Mouse (Mus musculus) heart, embryonic 16.5 days (tissue): ENCODE results near the gene Atg101. TPM values are rescaled to one million over a fixed set of nuclear protein-coding genes. Genes with fewer than 3 reads are reported as not detected.
"Not testable (repeated sequence)": the region's sequence is repeated elsewhere in the genome, so short reads cannot be mapped to it uniquely, and the experiment has no call there.

Experiments
- ATAC-seq: fragments of 200-750 bp; cut with Nextera tagmentation; replicated peaks from 2 replicates; pipeline ENCODE4 v1.8.0; 2017; ENCODE audit warnings: moderate number of reproducible peaks; ENCODE audit not compliant: insufficient read depth, low FRiP score; ENCODE audit errors: extremely low read depth
- H3K27ac ChIP-seq: fragments of 300-500 bp; sonication (generic); 2 replicates; pipeline ENCODE4 v1.5.1; 2014; ENCODE audit warnings: mild to moderate bottlenecking, low read length, control low read depth, moderate library complexity
- H3K27me3 ChIP-seq: fragments of 300-500 bp; sonication (generic); 2 replicates; pipeline ENCODE4 v1.6.1; 2014; ENCODE audit warnings: low read length, mixed read lengths; ENCODE audit not compliant: control insufficient read depth, insufficient read depth
- H3K36me3 ChIP-seq: fragments of 300-500 bp; sonication (generic); 2 replicates; pipeline ENCODE4 v1.6.1; 2014; ENCODE audit not compliant: control insufficient read depth, insufficient read depth
- H3K4me1 ChIP-seq: fragments of 300-500 bp; sonication (generic); 2 replicates; pipeline ENCODE4 v1.6.1; 2014; ENCODE audit warnings: low read length, mixed read lengths; ENCODE audit not compliant: control insufficient read depth, insufficient read depth
- H3K4me2 ChIP-seq: fragments of 300-500 bp; sonication (generic); 2 replicates; pipeline ENCODE4 v1.6.1; 2014; ENCODE audit warnings: low read depth, mild to moderate bottlenecking, control low read depth, low read length
- H3K4me3 ChIP-seq: fragments of 300-500 bp; sonication (generic); 2 replicates; pipeline ENCODE4 v1.5.1; 2014; ENCODE audit warnings: mild to moderate bottlenecking, control low read depth, low read length
- H3K9ac ChIP-seq: fragments of 300-500 bp; sonication (generic); 2 replicates; pipeline ENCODE4 v1.6.1; 2014; ENCODE audit warnings: low read length, control low read depth
- H3K9me3 ChIP-seq: fragments of 300-500 bp; sonication (generic); replicated peaks from 2 replicates; pipeline ENCODE4 v1.6.1; 2016; ENCODE audit warnings: low read length; ENCODE audit not compliant: control insufficient read depth
- WGBS: fragments of 180-500 bp; shearing (Covaris S2); extraction: QIAGEN DNeasy Blood & Tissue Kit; methylation state at CpG from one replicate; pipeline ENCODE4 v1.1.7; 2014; 5-methylcytosine and 5-hydroxymethylcytosine counted together
- polyA plus RNA-seq: library from polyadenylated mRNA; unstranded; fragments of >200 nt; fragmentation: Nextera tagmentation; extraction: Ambion mirVana; gene quantifications from 2 replicates; pipeline ENCODE4 v1.2.1, GENCODE M21; 2015

Atg101 gene
- polyA plus RNA-seq, 1 experiment from 2014 or later, result 68.9 TPM

- H3K36me3 ChIP-seq, result no peaks in the 10 kb centered on the region
- WGBS, result 31% methylated on average over 5 of the region's 5 CpGs
Measured at GRCm38 (mm10) chr15:101321126-101321525, 37.1 kb downstream of the Atg101 start.

GRCm38 (mm10) chr15:101322106-101322505, 38.0 kb downstream of the Atg101 start:
- Histone ChIP-seq H3K27ac (no peak overlapping the region), H3K4me1 (peaks cover 28% of the 10 kb centered on the region), H3K36me3 (no peaks in the 10 kb centered on the region), H3K4me2 (no peak overlapping the region), H3K9me3 (peaks cover 2% of the 10 kb centered on the region; the same call in 1 of the 2 replicates), H3K4me3 (no peak overlapping the region), H3K9ac (no peak overlapping the region), H3K27me3 (no peaks in the 10 kb centered on the region)
- ATAC-seq, result no peak
- WGBS, result 82% methylated on average over 5 of the region's 5 CpGs

More at GRCm38 (mm10) chr15:101321126-101321525, 37.1 kb downstream of the Atg101 start:
- H3K4me1 ChIP-seq, result peaks cover 28% of the 10 kb centered on the region
- peak overlapping the region; percentile 67 for H3K27ac ChIP-seq
- H3K4me2 ChIP-seq, result no peak overlapping the region
- no peak overlapping the region for H3K9ac ChIP-seq
- no peak for ATAC-seq
- peaks cover 2% of the 10 kb centered on the region; the same call in 1 of the 2 replicates for H3K9me3 ChIP-seq
- no peak overlapping the region for H3K4me3 ChIP-seq
- no peaks in the 10 kb centered on the region for H3K27me3 ChIP-seq

GRCm38 (mm10) chr15:101322640-101323039, 38.6 kb downstream of the Atg101 start:
- WGBS, result 78% methylated on average over 7 of the region's 7 CpGs
- no peak overlapping the region for H3K4me2 ChIP-seq
- no peak for ATAC-seq
- peaks cover 2% of the 10 kb centered on the region; the same call in 1 of the 2 replicates for H3K9me3 ChIP-seq
- no peak overlapping the region for H3K4me3 ChIP-seq
- H3K27ac ChIP-seq, result no peak overlapping the region
- no peak overlapping the region for H3K9ac ChIP-seq
- H3K27me3 ChIP-seq, result no peaks in the 10 kb centered on the region
- peaks cover 24% of the 10 kb centered on the region for H3K4me1 ChIP-seq
- H3K36me3 ChIP-seq, result no peaks in the 10 kb centered on the region

GRCm38 (mm10) chr15:101323511-101323910, 39.4 kb downstream of the Atg101 start:
- Histone ChIP-seq H3K9ac (no peak overlapping the region), H3K4me2 (no peak overlapping the region), H3K9me3 (peaks cover 2% of the 10 kb centered on the region; the same call in 1 of the 2 replicates), H3K4me1 (peaks cover 23% of the 10 kb centered on the region), H3K4me3 (no peak overlapping the region), H3K27ac (no peak overlapping the region), H3K27me3 (no peaks in the 10 kb centered on the region), H3K36me3 (no peaks in the 10 kb centered on the region)
- ATAC-seq, result no peak
- 95% methylated on average over 5 of the region's 5 CpGs for WGBS

GRCm38 (mm10) chr15:101324409-101324808, 40.3 kb downstream of the Atg101 start:
- H3K36me3 ChIP-seq, ATAC-seq, H3K4me2 ChIP-seq, H3K9ac ChIP-seq, H3K4me3 ChIP-seq, H3K9me3 ChIP-seq, H3K27ac ChIP-seq, H3K27me3 ChIP-seq: not testable (repeated sequence)
- peaks cover 17% of the 10 kb centered on the region for H3K4me1 ChIP-seq

- Histone ChIP-seq H3K4me3 (no peak overlapping the region), H3K27ac (no peak overlapping the region), H3K9me3 (peaks cover 2% of the 10 kb centered on the region; the same call in 1 of the 2 replicates), H3K27me3 (no peaks in the 10 kb centered on the region), H3K9ac (no peak overlapping the region), H3K4me1 (peaks cover 1% of the 10 kb centered on the region), H3K36me3 (no peaks in the 10 kb centered on the region), H3K4me2 (no peak overlapping the region)
- WGBS, result 42% methylated on average over 10 of the region's 10 CpGs
- no peak for ATAC-seq
Measured at GRCm38 (mm10) chr15:101325991-101326534, 42.0 kb downstream of the Atg101 start.

- H3K9me3 ChIP-seq, result peaks cover 2% of the 10 kb centered on the region; the same call in 1 of the 2 replicates
- no peak overlapping the region for H3K27ac ChIP-seq
- no peak overlapping the region for H3K4me2 ChIP-seq
- H3K4me1 ChIP-seq, result no peaks in the 10 kb centered on the region; the same call in 1 of the 2 replicates
- no peaks in the 10 kb centered on the region for H3K27me3 ChIP-seq
- H3K4me3 ChIP-seq, result no peak overlapping the region
- WGBS, result 5% methylated on average over 6 of the region's 6 CpGs
- ATAC-seq, result no peak
- H3K36me3 ChIP-seq, result no peaks in the 10 kb centered on the region
- no peak overlapping the region for H3K9ac ChIP-seq
Measured at GRCm38 (mm10) chr15:101327282-101327681, 43.2 kb downstream of the Atg101 start.

- no peaks in the 10 kb centered on the region for H3K9me3 ChIP-seq
- no peak overlapping the region for H3K4me3 ChIP-seq
- no peak overlapping the region for H3K4me2 ChIP-seq
- no peaks in the 10 kb centered on the region for H3K27me3 ChIP-seq
- H3K9ac ChIP-seq, result no peak overlapping the region
- no peak overlapping the region for H3K27ac ChIP-seq
- H3K36me3 ChIP-seq, result no peaks in the 10 kb centered on the region
- WGBS, result 46% methylated on average over 3 of the region's 3 CpGs
- no peak for ATAC-seq
- H3K4me1 ChIP-seq, result no peaks in the 10 kb centered on the region; the same call in 1 of the 2 replicates
Measured at GRCm38 (mm10) chr15:101328876-101329563, 44.9 kb downstream of the Atg101 start.

- Histone ChIP-seq H3K27me3 (no peaks in the 10 kb centered on the region), H3K4me2 (no peak overlapping the region), H3K27ac (no peak overlapping the region), H3K4me3 (no peak overlapping the region), H3K9me3 (no peaks in the 10 kb centered on the region), H3K4me1 (no peaks in the 10 kb centered on the region; the same call in 1 of the 2 replicates), H3K9ac (no peak overlapping the region), H3K36me3 (no peaks in the 10 kb centered on the region)
- no peak for ATAC-seq
- 63% methylated on average over 3 of the region's 3 CpGs for WGBS
Measured at GRCm38 (mm10) chr15:101329564-101329892, 45.5 kb downstream of the Atg101 start.
